Mouse (Mus musculus) neutrophil, adult 59 days (primary cell): ENCODE data around the gene Olfr1311. TPM values are rescaled to one million over a fixed set of nuclear protein-coding genes. Genes with fewer than 3 reads are reported as not detected.

ENCODE experiments used
- total RNA-seq, 2 experiments: library from RNA; stranded (reverse); gene quantifications; 1 replicate in 1 of 2; 2 replicates in 1 of 2; pipeline ENCODE4 v1.2.4; 2023

The Olfr1311 gene
- total RNA-seq = not detected

DNA sequence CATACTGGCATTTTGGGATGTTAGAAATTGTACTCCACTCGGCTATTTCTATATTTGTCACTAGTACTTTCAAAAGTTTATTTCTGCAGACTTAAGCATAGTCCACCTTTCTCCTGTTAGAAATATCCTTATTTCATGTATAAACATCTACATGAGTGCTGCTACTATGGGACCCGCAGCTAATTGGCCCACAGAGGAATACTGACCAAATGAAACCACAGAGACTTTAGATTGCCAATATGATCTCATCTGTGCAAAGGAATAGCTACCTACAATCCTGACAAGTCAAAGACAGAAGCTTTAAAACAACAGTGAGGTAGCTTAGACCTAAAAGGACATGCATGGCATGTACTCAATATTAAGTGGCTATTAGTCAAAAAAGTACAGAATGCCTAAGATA, at the start of gene Olfr1311:
Olfr1311 (minus strand) TSS at position 101 of the 400 bp plus-strand sequence.

DNA sequence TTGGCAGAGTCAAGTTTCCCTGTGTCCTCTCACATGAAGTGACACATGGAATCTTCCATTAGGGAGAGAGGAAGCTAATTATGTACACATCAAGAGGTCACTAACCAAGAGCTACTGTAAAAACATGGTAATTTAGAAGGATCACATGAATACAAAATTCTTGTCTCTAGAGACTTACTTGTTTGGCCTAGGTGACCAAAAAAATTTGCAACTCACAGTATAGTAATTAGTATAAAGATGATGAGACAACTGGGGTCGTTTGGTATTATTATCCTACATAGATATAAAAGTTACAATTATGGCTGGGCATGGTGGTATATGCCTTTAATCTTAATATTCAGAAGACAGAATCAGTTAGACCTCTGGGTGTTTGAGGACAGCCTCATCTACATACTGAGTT, 25.9 kb upstream of the Olfr1311 start, which contains the start of gene Olfr1312:
Olfr1312 (minus strand) TSS at position 101 of the 400 bp plus-strand sequence.

GRCm38 (mm10) chr2:112012608-112013007, 11.6 kb downstream of the Olfr1311 start, which contains the start of gene Olfr1310:
Olfr1310 (minus strand) TSS chr2:112012708.

DNA sequence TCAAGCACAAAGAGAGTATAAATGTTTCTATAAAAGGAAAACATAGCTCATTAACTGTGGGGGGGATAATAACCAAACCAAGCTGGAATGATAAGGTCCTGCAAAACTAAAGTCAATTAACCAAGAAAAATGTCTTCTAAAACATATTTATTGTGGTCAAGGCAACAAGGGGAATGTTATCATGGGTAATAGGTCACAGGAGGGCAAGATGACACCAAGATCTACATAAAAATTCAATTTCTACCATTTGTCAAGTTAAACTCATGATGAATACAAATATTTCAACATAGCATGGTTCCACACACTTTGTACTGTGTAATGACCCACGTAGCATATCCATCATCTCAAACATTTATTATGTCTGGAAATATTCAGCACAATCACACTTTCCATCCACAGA, 34.0 kb downstream of the Olfr1311 start, which contains the start of gene Olfr1309:
Olfr1309 (minus strand) TSS at position 101 of the 400 bp plus-strand sequence.

Other genes starting within 250 kb of the Olfr1311 start
- not detected for gene Olfr1302, start 247.0 kb downstream of the Olfr1311 start, total RNA-seq
- not detected for gene Olfr1303, start 204.1 kb downstream of the Olfr1311 start, total RNA-seq
- not detected for gene Olfr1305, start 147.3 kb downstream of the Olfr1311 start, total RNA-seq
- not detected for gene Olfr1306, start 108.1 kb downstream of the Olfr1311 start, total RNA-seq
- under 1 TPM; 0.02 TPM for gene Olfr1307, start 75.0 kb downstream of the Olfr1311 start, total RNA-seq
- gene Olfr1308, start 59.5 kb downstream of the Olfr1311 start, total RNA-seq = not detected
- not detected for gene Olfr1309, start 34.1 kb downstream of the Olfr1311 start, total RNA-seq
- not detected for gene Olfr1310, start 11.7 kb downstream of the Olfr1311 start, total RNA-seq
- not detected for gene Olfr1312, start 25.8 kb upstream of the Olfr1311 start, total RNA-seq
- gene Olfr1313, start 53.4 kb upstream of the Olfr1311 start, total RNA-seq = not detected
- not detected for gene Olfr1314, start 72.4 kb upstream of the Olfr1311 start, total RNA-seq
- not detected for gene Olfr1315-ps1, start 91.0 kb upstream of the Olfr1311 start, total RNA-seq
- not detected for gene Olfr1316, start 110.6 kb upstream of the Olfr1311 start, total RNA-seq
- gene Olfr1317, start 115.9 kb upstream of the Olfr1311 start, total RNA-seq = not detected
- not detected for gene Olfr1318, start 129.8 kb upstream of the Olfr1311 start, total RNA-seq
- 10 to 100 TPM; 78.1 to 86.7 TPM for gene Lpcat4, start 215.1 kb upstream of the Olfr1311 start, total RNA-seq
- not detected for gene Nutm1, start 234.9 kb upstream of the Olfr1311 start, total RNA-seq
- 10 to 100 TPM; 19.7 to 24.4 TPM for gene Nop10, start 237.5 kb upstream of the Olfr1311 start, total RNA-seq
- gene Slc12a6, start 241.4 kb upstream of the Olfr1311 start, total RNA-seq = 100 to 1,000 TPM; 221 to 223 TPM
- not detected for gene Gm21985, start 241.9 kb upstream of the Olfr1311 start, total RNA-seq